ENCODE assay signal across 6 mouse cellular contexts in the genomic region with DNA sequence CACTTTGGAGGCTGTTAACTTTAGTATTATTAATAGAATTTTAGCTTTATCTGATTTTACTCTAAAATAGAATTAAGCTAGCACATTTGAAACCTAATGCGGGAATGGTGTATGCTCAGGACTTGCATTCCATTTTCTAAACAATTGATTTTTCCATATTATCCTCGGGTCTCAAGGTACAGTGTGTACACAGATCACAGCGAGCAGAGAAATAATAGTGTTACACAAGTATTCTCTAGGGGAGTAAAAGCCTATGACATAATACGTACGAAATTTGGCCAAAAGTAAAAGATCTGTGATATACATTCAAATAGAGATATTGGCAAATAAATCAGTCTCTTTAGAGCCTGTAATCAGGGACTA.
"Had no signal": no experiment of that assay in that cellular context is flagged by ENCODE, and none has a peak within 500 bp of the region (broad histone marks: within the 10 kb centered on the region; RNA-seq: fewer than 3 reads in every experiment).

No protein-coding gene starts in this region.

- H3K9me3 ChIP-seq: limb, embryonic 13.5 days had no signal

- DNase-seq: kidney, adult 8-10 months; kidney, postnatal 25 days; lung, adult 18-20 months; thymus, postnatal 36 days had no signal

- H3K27ac ChIP-seq: limb, embryonic 13.5 days; liver, embryonic 14.5 days had no signal

- H3K4me3 ChIP-seq: limb, embryonic 13.5 days had no signal

- H3K9ac ChIP-seq: limb, embryonic 13.5 days; liver, embryonic 14.5 days had no signal

- H3K4me1 ChIP-seq: limb, embryonic 13.5 days had no signal

- H3K36me3 ChIP-seq: limb, embryonic 13.5 days had no signal

- H3K4me2 ChIP-seq: limb, embryonic 13.5 days had no signal

- H3K27me3 ChIP-seq: limb, embryonic 13.5 days had no signal
